Mouse (Mus musculus): ENCODE data around the gene Rpa1. TPM values are rescaled to one million over a fixed set of nuclear protein-coding genes. Genes with fewer than 3 reads are reported as not detected.

Gene Rpa1
- polyA plus RNA-seq, 1 experiment from 2014 or later: 146 TPM

DNA sequence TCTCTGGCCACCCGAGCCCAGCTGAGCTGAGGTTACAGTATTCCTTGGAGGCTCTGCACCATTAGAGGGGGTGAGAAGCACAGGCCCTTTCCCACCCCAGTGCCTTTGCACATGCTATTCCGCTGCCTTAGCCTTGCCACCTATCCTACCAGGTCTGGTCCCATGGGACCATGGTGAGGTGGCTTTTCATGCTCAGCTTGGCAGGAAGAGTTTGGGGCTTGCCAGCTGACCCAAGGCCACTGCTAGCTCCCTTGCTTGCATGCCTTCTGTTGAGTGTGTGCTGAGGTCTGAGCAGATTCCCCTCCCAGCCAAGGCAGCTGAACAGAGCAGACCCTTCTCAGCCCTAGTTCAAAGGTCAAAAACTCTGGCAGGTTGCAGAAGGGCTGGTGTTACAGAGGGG lies 87.1 kb downstream of the Rpa1 start:
- ATAC-seq (replicated peaks; ENCODE audit: low FRiP score): no peak
- no peak for DNase-seq (ENCODE audit: low spot score)
- 86% methylated on average over 2 of the region's 2 CpGs for WGBS
- Histone ChIP-seq H3K4me3 (ENCODE audit: low read depth, low read length) (no peak overlapping the region), H3K27ac (ENCODE audit: low read depth, low read length) (no peak overlapping the region), H3K36me3 (ENCODE audit: control insufficient read depth, insufficient read depth, low read length) (no peaks in the 10 kb centered on the region), H3K4me2 (ENCODE audit: low read depth, low read length, severe bottlenecking) (no peak overlapping the region), H3K9ac (ENCODE audit: low read length) (no peak overlapping the region), H3K9me3 (ENCODE audit: control insufficient read depth, low read length) (no peaks in the 10 kb centered on the region), H3K4me1 (replicated peaks; ENCODE audit: control insufficient read depth, insufficient read depth, low read length) (peaks cover 9% of the 10 kb centered on the region), H3K27me3 (ENCODE audit: control insufficient read depth, insufficient read depth, low read length) (no peaks in the 10 kb centered on the region; the same call in 1 of the 2 replicates)

DNA sequence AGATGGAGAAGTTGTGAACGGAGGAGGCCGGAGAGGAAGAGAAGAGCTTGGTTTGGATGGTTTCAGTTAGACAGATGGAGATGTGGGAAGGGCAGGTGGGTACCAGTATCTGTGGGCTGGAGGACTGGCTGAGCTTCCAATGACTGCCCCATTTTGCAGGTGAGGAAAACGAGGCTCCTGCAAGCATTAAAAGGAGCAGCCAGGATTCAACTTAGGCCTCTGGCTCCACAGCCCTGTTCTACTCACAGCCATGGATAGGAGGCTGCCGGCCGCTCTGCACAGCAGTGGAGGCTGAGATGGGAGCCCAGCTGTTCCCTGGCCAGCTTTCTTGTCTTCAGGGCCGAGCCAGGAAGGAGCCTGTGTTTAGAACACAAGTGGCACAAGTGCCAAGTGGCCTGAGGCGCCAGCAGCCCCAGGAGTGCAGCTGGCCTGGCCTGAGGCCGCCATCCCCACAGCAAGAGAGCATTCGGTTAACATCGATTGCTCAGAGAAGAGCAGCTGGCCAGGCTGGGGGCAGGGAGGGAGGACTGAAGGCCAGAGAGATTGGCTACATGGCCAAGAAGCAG lies 88.0 kb downstream of the Rpa1 start:
- H3K9me3 ChIP-seq (ENCODE audit: control insufficient read depth, low read length): no peaks in the 10 kb centered on the region
- no peak overlapping the region for H3K27ac ChIP-seq (ENCODE audit: low read depth, low read length)
- ATAC-seq (replicated peaks; ENCODE audit: low FRiP score) (no peak), DNase-seq (ENCODE audit: low spot score) (no peak)
- H3K4me1 ChIP-seq (replicated peaks; ENCODE audit: control insufficient read depth, insufficient read depth, low read length): peaks cover 7% of the 10 kb centered on the region; the same call in 1 of the 2 replicates
- no peak overlapping the region for H3K4me3 ChIP-seq (ENCODE audit: low read depth, low read length)
- H3K4me2 ChIP-seq (ENCODE audit: low read depth, low read length, severe bottlenecking): no peak overlapping the region
- 68% methylated on average over 10 of the region's 10 CpGs for WGBS
- H3K36me3 ChIP-seq (ENCODE audit: control insufficient read depth, insufficient read depth, low read length): no peaks in the 10 kb centered on the region
- H3K27me3 ChIP-seq (ENCODE audit: control insufficient read depth, insufficient read depth, low read length): no peaks in the 10 kb centered on the region
- no peak overlapping the region for H3K9ac ChIP-seq (ENCODE audit: low read length)

DNA sequence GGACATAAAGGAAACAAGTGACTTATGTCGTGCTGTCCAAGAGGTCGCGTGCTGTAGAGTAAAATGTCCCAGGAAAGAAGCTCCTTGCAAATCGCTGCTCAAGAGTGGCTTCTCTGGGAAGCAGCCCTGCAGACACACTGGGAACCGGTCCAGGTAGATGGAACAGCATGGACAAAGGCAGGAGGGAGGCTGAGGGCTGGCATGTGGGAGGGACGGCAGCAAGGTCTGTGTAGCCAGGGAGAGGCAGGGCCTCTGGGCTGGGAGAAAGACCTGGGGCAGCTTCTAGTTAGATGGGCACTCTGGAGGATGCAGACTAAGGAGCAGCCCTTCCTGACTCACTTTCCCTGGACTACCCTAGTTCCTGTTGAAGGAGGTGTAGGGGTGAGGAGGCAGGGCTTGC lies 88.7 kb downstream of the Rpa1 start:
- ATAC-seq (replicated peaks; ENCODE audit: low FRiP score): no peak
- no peaks in the 10 kb centered on the region for H3K27me3 ChIP-seq (ENCODE audit: control insufficient read depth, insufficient read depth, low read length)
- no peak overlapping the region for H3K4me3 ChIP-seq (ENCODE audit: low read depth, low read length)
- no peak overlapping the region for H3K27ac ChIP-seq (ENCODE audit: low read depth, low read length)
- no peak overlapping the region for H3K4me2 ChIP-seq (ENCODE audit: low read depth, low read length, severe bottlenecking)
- H3K9ac ChIP-seq (ENCODE audit: low read length): no peak overlapping the region
- WGBS: 67% methylated on average over 6 of the region's 6 CpGs
- peaks cover 7% of the 10 kb centered on the region; the same call in 1 of the 2 replicates for H3K4me1 ChIP-seq (replicated peaks; ENCODE audit: control insufficient read depth, insufficient read depth, low read length)
- H3K36me3 ChIP-seq (ENCODE audit: control insufficient read depth, insufficient read depth, low read length): no peaks in the 10 kb centered on the region
- DNase-seq (ENCODE audit: low spot score): no peak
- no peaks in the 10 kb centered on the region for H3K9me3 ChIP-seq (ENCODE audit: control insufficient read depth, low read length)

DNA sequence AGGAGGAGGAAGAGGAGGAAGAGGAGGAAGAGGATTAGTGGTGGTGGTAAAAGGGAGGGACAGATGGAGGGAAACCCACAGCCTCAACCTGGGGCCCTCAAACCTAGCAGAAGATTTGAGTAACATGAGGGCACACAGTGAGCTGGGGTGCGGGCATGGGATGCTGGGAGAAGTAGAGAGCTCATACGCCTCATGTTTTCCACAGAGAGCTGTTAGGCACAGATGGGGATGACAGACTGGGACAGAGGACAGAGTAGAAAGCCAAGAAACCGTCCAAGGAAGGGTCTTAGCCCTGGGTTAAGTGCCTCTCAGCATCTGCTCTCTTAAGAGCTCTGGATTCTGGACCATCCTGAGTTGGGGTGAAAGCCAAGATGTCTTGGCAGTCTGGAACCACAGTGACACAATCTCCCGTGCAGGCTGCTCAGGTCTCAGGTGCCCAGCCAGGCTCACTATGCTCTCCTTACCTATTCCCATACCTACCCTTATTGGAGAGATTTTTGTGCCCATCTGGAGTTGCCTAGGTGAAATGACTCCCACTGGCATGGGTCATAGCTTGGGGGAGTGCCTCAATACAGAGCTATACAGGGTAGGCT lies 91.0 kb downstream of the Rpa1 start:
- WGBS: 79% methylated on average over 4 of the region's 4 CpGs
- Histone ChIP-seq H3K4me2 (ENCODE audit: low read depth, low read length, severe bottlenecking) (no peak overlapping the region), H3K4me1 (replicated peaks; ENCODE audit: control insufficient read depth, insufficient read depth, low read length) (0 out of 2 replicates have a peak, but pooled peaks cover 2% of the 10 kb centered on the region), H3K36me3 (ENCODE audit: control insufficient read depth, insufficient read depth, low read length) (no peaks in the 10 kb centered on the region), H3K27me3 (ENCODE audit: control insufficient read depth, insufficient read depth, low read length) (no peaks in the 10 kb centered on the region), H3K9me3 (ENCODE audit: control insufficient read depth, low read length) (no peaks in the 10 kb centered on the region), H3K27ac (ENCODE audit: low read depth, low read length) (no peak overlapping the region), H3K9ac (ENCODE audit: low read length) (no peak overlapping the region), H3K4me3 (ENCODE audit: low read depth, low read length) (no peak overlapping the region)
- ATAC-seq (replicated peaks; ENCODE audit: low FRiP score) (no peak), DNase-seq (ENCODE audit: low spot score) (no peak)

DNA sequence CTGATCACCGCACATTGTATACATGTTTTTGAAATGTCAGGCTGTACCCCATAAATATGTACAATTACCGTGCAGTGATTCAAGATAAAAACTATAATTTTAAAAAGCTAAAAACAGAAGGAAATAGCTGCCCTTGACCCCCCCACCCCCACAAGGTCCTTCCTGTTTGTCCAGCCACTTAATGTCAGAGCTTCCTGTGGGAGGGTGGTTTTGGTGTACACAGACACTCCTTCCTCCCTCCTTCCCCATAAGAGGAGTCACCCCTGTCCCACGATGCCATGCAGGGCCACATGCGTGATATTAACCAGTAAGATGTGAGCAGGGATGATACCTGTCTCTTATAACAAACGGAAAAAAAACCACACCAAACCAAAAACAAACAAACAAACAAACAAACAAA lies 92.8 kb downstream of the Rpa1 start:
- no peaks in the 10 kb centered on the region for H3K27me3 ChIP-seq (ENCODE audit: control insufficient read depth, insufficient read depth, low read length)
- H3K4me3 ChIP-seq (ENCODE audit: low read depth, low read length): no peak overlapping the region
- 92% methylated on average over 5 of the region's 5 CpGs for WGBS
- H3K4me2 ChIP-seq (ENCODE audit: low read depth, low read length, severe bottlenecking): no peak overlapping the region
- ATAC-seq (replicated peaks; ENCODE audit: low FRiP score) (no peak), DNase-seq (ENCODE audit: low spot score) (no peak)
- no peak overlapping the region for H3K9ac ChIP-seq (ENCODE audit: low read length)
- no peaks in the 10 kb centered on the region for H3K9me3 ChIP-seq (ENCODE audit: control insufficient read depth, low read length)
- H3K36me3 ChIP-seq (ENCODE audit: control insufficient read depth, insufficient read depth, low read length): no peaks in the 10 kb centered on the region
- H3K27ac ChIP-seq (ENCODE audit: low read depth, low read length): no peak overlapping the region
- no peaks in the 10 kb centered on the region for H3K4me1 ChIP-seq (replicated peaks; ENCODE audit: control insufficient read depth, insufficient read depth, low read length)

DNA sequence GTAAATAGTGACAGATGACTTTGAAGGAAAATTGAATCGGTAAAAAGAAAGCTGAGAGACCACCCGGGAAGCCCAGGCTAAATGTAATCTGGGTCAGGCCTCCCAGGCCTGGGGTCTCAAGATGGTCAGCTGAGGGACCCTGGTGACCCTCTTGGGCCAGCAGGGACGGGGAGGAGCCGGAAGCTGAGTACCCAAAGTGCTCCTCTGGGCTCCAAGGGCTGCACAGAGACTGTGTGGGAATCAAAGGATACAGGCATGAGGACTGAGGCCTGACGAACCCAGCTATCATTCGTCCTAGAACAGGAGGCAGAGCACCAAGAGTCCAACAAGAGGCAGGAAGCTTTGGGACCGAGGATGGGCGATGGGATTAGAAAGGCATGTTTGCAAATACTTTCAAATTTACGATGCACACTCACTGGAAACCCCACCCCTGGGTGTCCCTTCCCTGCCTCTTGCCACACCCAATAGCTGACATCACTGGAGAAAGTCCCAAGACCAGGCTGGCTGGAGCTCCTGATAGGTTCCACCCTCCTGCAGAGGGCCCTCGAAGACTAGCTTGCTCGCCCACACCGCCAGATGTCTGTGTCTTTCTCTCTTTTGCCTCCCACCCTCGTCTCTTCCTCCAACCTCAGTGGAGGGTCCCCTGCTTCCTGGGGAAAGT lies 93.7 kb downstream of the Rpa1 start:
- H3K27me3 ChIP-seq (ENCODE audit: control insufficient read depth, insufficient read depth, low read length): no peaks in the 10 kb centered on the region
- DNase-seq (ENCODE audit: low spot score): no peak
- H3K9me3 ChIP-seq (ENCODE audit: control insufficient read depth, low read length): no peaks in the 10 kb centered on the region
- H3K4me2 ChIP-seq (ENCODE audit: low read depth, low read length, severe bottlenecking): no peak overlapping the region
- H3K9ac ChIP-seq (ENCODE audit: low read length): no peak overlapping the region
- 82% methylated on average over 13 of the region's 13 CpGs for WGBS
- no peak for ATAC-seq (replicated peaks; ENCODE audit: low FRiP score)
- H3K36me3 ChIP-seq (ENCODE audit: control insufficient read depth, insufficient read depth, low read length): no peaks in the 10 kb centered on the region
- no peak overlapping the region for H3K27ac ChIP-seq (ENCODE audit: low read depth, low read length)
- no peaks in the 10 kb centered on the region for H3K4me1 ChIP-seq (replicated peaks; ENCODE audit: control insufficient read depth, insufficient read depth, low read length)
- H3K4me3 ChIP-seq (ENCODE audit: low read depth, low read length): no peak overlapping the region

DNA sequence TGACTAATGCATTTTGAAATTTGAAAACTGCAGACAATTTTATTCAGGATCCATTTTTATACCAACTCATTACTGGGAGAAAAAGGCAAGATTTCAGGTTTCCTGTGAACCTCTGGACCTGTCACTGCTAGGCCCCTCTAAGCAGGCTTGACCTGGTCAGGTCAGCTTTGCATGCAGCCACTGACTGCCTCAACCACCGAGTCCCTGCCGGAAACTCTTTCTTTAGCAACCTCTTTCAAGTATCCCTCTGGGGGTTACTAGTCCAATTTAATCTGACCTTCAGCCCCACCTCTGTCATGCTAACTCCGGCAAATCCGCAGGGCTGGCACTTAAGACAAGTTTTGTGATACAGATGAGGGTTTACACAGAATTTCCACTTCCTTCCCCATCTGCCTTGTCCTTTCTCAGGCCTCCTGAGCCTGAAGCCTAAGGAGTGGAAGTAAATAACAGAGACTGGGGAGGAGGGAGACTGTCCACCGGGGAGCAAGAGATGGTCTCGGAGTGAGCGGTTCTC lies 96.5 kb downstream of the Rpa1 start:
- WGBS: 54% methylated on average over 7 of the region's 7 CpGs
- DNase-seq (ENCODE audit: low spot score) (no peak), ATAC-seq (replicated peaks; ENCODE audit: low FRiP score) (no peak)
- Histone ChIP-seq H3K27ac (ENCODE audit: low read depth, low read length) (no peak overlapping the region), H3K4me2 (ENCODE audit: low read depth, low read length, severe bottlenecking) (no peak overlapping the region), H3K27me3 (ENCODE audit: control insufficient read depth, insufficient read depth, low read length) (no peaks in the 10 kb centered on the region), H3K36me3 (ENCODE audit: control insufficient read depth, insufficient read depth, low read length) (no peaks in the 10 kb centered on the region), H3K9ac (ENCODE audit: low read length) (no peak overlapping the region), H3K4me3 (ENCODE audit: low read depth, low read length) (no peak overlapping the region), H3K4me1 (replicated peaks; ENCODE audit: control insufficient read depth, insufficient read depth, low read length) (no peaks in the 10 kb centered on the region), H3K9me3 (ENCODE audit: control insufficient read depth, low read length) (no peaks in the 10 kb centered on the region)

DNA sequence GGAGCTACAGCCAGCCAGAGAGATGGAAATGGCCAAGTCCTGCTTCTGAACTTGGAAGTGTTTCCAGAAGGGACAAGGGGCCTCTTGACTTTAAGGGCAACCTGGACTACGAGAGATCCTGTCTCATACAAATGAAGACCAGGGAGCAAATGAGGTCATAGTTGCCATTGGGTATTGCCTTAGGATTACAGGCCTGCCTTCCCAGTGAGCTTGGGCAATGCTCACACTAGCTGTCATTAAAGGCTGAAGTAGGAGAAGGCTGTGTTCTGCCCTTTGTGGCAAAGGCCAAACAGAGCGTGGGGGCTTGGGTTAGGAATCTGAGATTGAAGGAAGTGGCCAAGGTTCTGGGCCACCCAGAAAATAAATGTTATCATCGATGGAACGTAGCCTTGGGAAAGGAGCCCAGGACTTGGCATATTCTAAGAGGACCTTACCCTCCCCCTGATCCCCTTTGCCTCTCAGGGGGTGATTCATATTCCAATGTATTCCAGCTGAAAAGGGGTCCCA lies 97.1 kb downstream of the Rpa1 start:
- 79% methylated on average over 4 of the region's 4 CpGs for WGBS
- no peak for DNase-seq (ENCODE audit: low spot score)
- H3K27me3 ChIP-seq (ENCODE audit: control insufficient read depth, insufficient read depth, low read length): no peaks in the 10 kb centered on the region
- no peaks in the 10 kb centered on the region for H3K4me1 ChIP-seq (replicated peaks; ENCODE audit: control insufficient read depth, insufficient read depth, low read length)
- H3K4me2 ChIP-seq (ENCODE audit: low read depth, low read length, severe bottlenecking): no peak overlapping the region
- no peak overlapping the region for H3K4me3 ChIP-seq (ENCODE audit: low read depth, low read length)
- no peak overlapping the region for H3K27ac ChIP-seq (ENCODE audit: low read depth, low read length)
- no peak for ATAC-seq (replicated peaks; ENCODE audit: low FRiP score)
- H3K36me3 ChIP-seq (ENCODE audit: control insufficient read depth, insufficient read depth, low read length): no peaks in the 10 kb centered on the region
- H3K9ac ChIP-seq (ENCODE audit: low read length): no peak overlapping the region
- no peaks in the 10 kb centered on the region for H3K9me3 ChIP-seq (ENCODE audit: control insufficient read depth, low read length)
